Comparison of ENCODE assay signal across 24 mouse cellular contexts in genomic region chr5:61495226-61495625, GRCm38 (mm10).
DNase-seq lines count a peak whose midpoint lies in the region; ATAC-seq and TF ChIP-seq lines count a peak whose summit lies in the region.
"Had no signal": no experiment of that assay in that cellular context is flagged by ENCODE, and none has a peak within 500 bp of the region (broad histone marks: within the 10 kb centered on the region; RNA-seq: fewer than 3 reads in every experiment).

No protein-coding gene starts in this region.

- H3K9ac ChIP-seq in hindbrain, embryonic 14.5 days, result no peak overlapping the region
- H3K9ac ChIP-seq in lung, embryonic 14.5 days, result no peak overlapping the region
- H3K9ac ChIP-seq: embryonic facial prominence, embryonic 15.5 days; heart, embryonic 15.5 days; limb, embryonic 12.5 days; liver, postnatal 0 days; midbrain, embryonic 12.5 days; neural tube, embryonic 12.5 days had no signal

- no peak overlapping the region for H3K27ac ChIP-seq in hindbrain, embryonic 14.5 days
- no peak overlapping the region for H3K27ac ChIP-seq in hindbrain, embryonic 10.5 days
- no peak overlapping the region for H3K27ac ChIP-seq in lung, embryonic 14.5 days (ENCODE audit: low read depth)
- H3K27ac ChIP-seq: embryonic facial prominence, embryonic 15.5 days; heart, adult 2 months; heart, embryonic 15.5 days; limb, embryonic 12.5 days; midbrain, embryonic 12.5 days; neural tube, embryonic 12.5 days had no signal

- H3K9me3 ChIP-seq in hindbrain, embryonic 14.5 days (ENCODE audit: control insufficient read depth, low read length), result no peaks in the 10 kb centered on the region
- no peaks in the 10 kb centered on the region for H3K9me3 ChIP-seq in hindbrain, embryonic 10.5 days
- H3K9me3 ChIP-seq in lung, embryonic 14.5 days (ENCODE audit: low read depth, low read length), result no peaks in the 10 kb centered on the region
- H3K9me3 ChIP-seq: embryonic facial prominence, embryonic 15.5 days; heart, embryonic 15.5 days; limb, embryonic 12.5 days; midbrain, embryonic 12.5 days; neural tube, embryonic 12.5 days had no signal

- no peak overlapping the region for H3K4me3 ChIP-seq in hindbrain, embryonic 14.5 days (replicated peaks; ENCODE audit: low read length)
- H3K4me3 ChIP-seq in hindbrain, embryonic 10.5 days, result no peak overlapping the region
- no peak overlapping the region for H3K4me3 ChIP-seq in lung, embryonic 14.5 days (ENCODE audit: low read depth, low read length)
- H3K4me3 ChIP-seq: embryonic facial prominence, embryonic 15.5 days; heart, adult 2 months; heart, embryonic 15.5 days; limb, embryonic 12.5 days; midbrain, embryonic 12.5 days; neural tube, embryonic 12.5 days had no signal

- H3K36me3 ChIP-seq in hindbrain, embryonic 14.5 days (replicated peaks; ENCODE audit: control insufficient read depth, insufficient read depth), result no peaks in the 10 kb centered on the region
- H3K36me3 ChIP-seq in hindbrain, embryonic 10.5 days, result no peaks in the 10 kb centered on the region
- H3K36me3 ChIP-seq in lung, embryonic 14.5 days (ENCODE audit: insufficient read depth), result no peaks in the 10 kb centered on the region
- H3K36me3 ChIP-seq: embryonic facial prominence, embryonic 15.5 days; heart, embryonic 15.5 days; limb, embryonic 12.5 days; midbrain, embryonic 12.5 days; neural tube, embryonic 12.5 days had no signal

- ATAC-seq in hindbrain, embryonic 14.5 days (ENCODE audit: low FRiP score), result no peak
- ATAC-seq in lung, embryonic 14.5 days (ENCODE audit: insufficient read depth), result no peak
- ATAC-seq: hindbrain, embryonic 16.5 days; liver, postnatal 0 days had no signal

- no peaks in the 10 kb centered on the region for H3K4me1 ChIP-seq in hindbrain, embryonic 14.5 days (replicated peaks; ENCODE audit: control insufficient read depth, insufficient read depth, low read length)
- no peaks in the 10 kb centered on the region for H3K4me1 ChIP-seq in hindbrain, embryonic 10.5 days (replicated peaks)
- H3K4me1 ChIP-seq in lung, embryonic 14.5 days (ENCODE audit: insufficient read depth), result no peaks in the 10 kb centered on the region
- H3K4me1 ChIP-seq: embryonic facial prominence, embryonic 15.5 days; heart, embryonic 15.5 days; limb, embryonic 12.5 days; midbrain, embryonic 12.5 days; neural tube, embryonic 12.5 days had no signal

- WGBS in hindbrain, embryonic 14.5 days, result 79% methylated on average over 1 of the region's 1 CpGs
- 65% methylated on average over 1 of the region's 1 CpGs for WGBS in hindbrain, embryonic 10.5 days
- WGBS in lung, embryonic 14.5 days, result 60% methylated on average over 1 of the region's 1 CpGs

- DNase-seq in hindbrain, embryonic 14.5 days (ENCODE audit: low spot score), result peak; percentile 42
- DNase-seq in hindbrain, embryonic 10.5 days (ENCODE audit: low spot score), result no peak
- peak; percentile 17 for DNase-seq in lung, embryonic 14.5 days
- no peak for DNase-seq in lung, postnatal 4 days
- DNase-seq in A20 (ENCODE audit: low read depth, low spot score), result peak; percentile 30
- DNase-seq in brain, adult 2 months (ENCODE audit: low read depth, low spot score), result peak; percentile 39
- DNase-seq in spleen, postnatal 4 days (ENCODE audit: low spot score in 2 of 2), result no peak
- DNase-seq in gastrocnemius, postnatal 4 days (ENCODE audit: low spot score in 2 of 2), result no peak
- DNase-seq: adrenal gland, adult 2 months; cerebellum, adult 2 months; cerebellum, postnatal 25 days; gastrocnemius, postnatal 25 days; heart, adult 2 months; heart, postnatal 36 days; kidney, adult 11 months; liver, postnatal 0 days; lung, postnatal 10 days had no signal

- H3K4me2 ChIP-seq in hindbrain, embryonic 14.5 days (replicated peaks), result no peak overlapping the region
- no peak overlapping the region for H3K4me2 ChIP-seq in lung, embryonic 14.5 days
- H3K4me2 ChIP-seq: embryonic facial prominence, embryonic 15.5 days; heart, embryonic 15.5 days; limb, embryonic 12.5 days; liver, embryonic 11.5 days; midbrain, embryonic 12.5 days; neural tube, embryonic 12.5 days had no signal

- no peak for TF ChIP-seq CTCF in lung, embryonic 14.5 days (IDR thresholded peaks at IDR 0.05; ENCODE audit: low read depth)

- H3K27me3 ChIP-seq in hindbrain, embryonic 14.5 days (ENCODE audit: control insufficient read depth, insufficient read depth, low read length), result no peaks in the 10 kb centered on the region
- H3K27me3 ChIP-seq in hindbrain, embryonic 10.5 days (ENCODE audit: insufficient read depth, poor library complexity, severe bottlenecking), result no peaks in the 10 kb centered on the region
- H3K27me3 ChIP-seq in lung, embryonic 14.5 days (ENCODE audit: insufficient read depth, low read length), result no peaks in the 10 kb centered on the region
- H3K27me3 ChIP-seq: embryonic facial prominence, embryonic 15.5 days; heart, embryonic 15.5 days; limb, embryonic 12.5 days; midbrain, embryonic 12.5 days; neural tube, embryonic 12.5 days had no signal

Comparison
In these comparisons a context has a peak if more than half of its experiments do, and no peak if none do; other contexts are left out.
1. DNase-seq: peak in hindbrain, embryonic 14.5 days (single experiment), lung, embryonic 14.5 days (single experiment), A20 (single experiment) and brain, adult 2 months (single experiment); none in hindbrain, embryonic 10.5 days (single experiment), lung, postnatal 4 days (0 of 2), spleen, postnatal 4 days (0 of 2) and gastrocnemius, postnatal 4 days (0 of 2).